ENCODE assay signal across 8 mouse cellular contexts in the genomic region with DNA sequence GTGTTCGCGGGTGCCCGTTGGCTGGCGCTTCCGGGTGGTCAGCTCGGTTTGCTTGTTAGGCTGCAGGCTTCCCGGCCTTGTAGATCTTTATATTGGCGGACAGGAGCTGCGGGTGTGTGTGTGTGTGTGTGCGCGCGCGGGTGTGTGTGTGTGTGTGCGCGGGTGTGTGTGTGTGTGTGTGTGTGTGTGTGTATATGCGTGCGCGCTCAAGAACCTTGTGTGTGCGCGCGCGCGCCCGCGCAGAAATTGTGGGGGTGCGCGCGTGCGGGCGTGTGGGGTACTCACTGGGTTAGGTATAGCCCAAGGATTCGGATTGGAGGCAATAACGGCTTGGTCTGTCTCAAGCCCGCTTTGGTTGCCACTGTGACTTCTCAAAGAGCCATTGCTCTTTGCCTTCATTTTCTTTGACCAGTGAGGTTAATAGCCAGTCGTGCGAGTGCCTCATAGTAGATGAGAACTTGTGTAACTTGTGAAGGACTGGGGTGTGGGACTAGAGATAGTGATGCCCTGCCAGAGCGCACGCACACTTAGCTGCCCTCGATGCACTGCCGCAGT. TPM values are rescaled to one million over a fixed set of nuclear protein-coding genes. Genes with fewer than 3 reads are reported as not detected.
DNase-seq lines count a peak whose midpoint lies in the region; ATAC-seq lines count a peak whose summit lies in the region.

No protein-coding gene starts in this region.

- peak overlapping the region; percentile 94 for H3K27ac ChIP-seq in hindbrain, embryonic 10.5 days
- 0 out of 2 replicates have a peak overlapping the region, but pooled peaks have one; percentile 12 for H3K27ac ChIP-seq in macrophage

- H3K36me3 ChIP-seq in hindbrain, embryonic 10.5 days, result peaks cover 29% of the 10 kb centered on the region
- peaks cover 8% of the 10 kb centered on the region; the same call in 1 of the 2 replicates for H3K36me3 ChIP-seq in macrophage (ENCODE audit: inconsistent target)

- intact Hi-C loops in gastrocnemius, postnatal 14 days (cut with DNase I; ENCODE audit: low total_unique reads), result no loop called here
- intact Hi-C loops in gastrocnemius, postnatal 36 days (cut with DNase I), result loop anchor here (5.0 kb wide), 1 partner anchor 34 kb away; no protein-coding TSS in a partner anchor
- intact Hi-C loops in left cerebral cortex, postnatal 10 days (cut with DNase I), result loop anchor here (5.0 kb wide), 1 partner anchor 46 kb away; no protein-coding TSS in a partner anchor

- peak; percentile 69 for ATAC-seq in erythroblast, adult 5-6 weeks (replicated peaks; ENCODE audit: low FRiP score, poor library complexity, severe bottlenecking)

- peaks cover 5% of the 10 kb centered on the region; the same call in 1 of the 2 replicates for H3K9me3 ChIP-seq in hindbrain, embryonic 10.5 days

- peak overlapping the region; percentile 88 for H3K4me3 ChIP-seq in hindbrain, embryonic 10.5 days
- H3K4me3 ChIP-seq in macrophage (ENCODE audit: inconsistent target), result peak overlapping the region; percentile 58

- H3K79me2 ChIP-seq in macrophage (ENCODE audit: inconsistent target), result peaks cover 46% of the 10 kb centered on the region

- DNase-seq in gastrocnemius, postnatal 14 days, result peak; percentile 11
- no peak for DNase-seq in gastrocnemius, postnatal 36 days
- peak; percentile 23 for DNase-seq in adrenal gland, postnatal 25 days
- no peak for DNase-seq in hindbrain, embryonic 10.5 days (ENCODE audit: low spot score)
- peak; percentile 23 to 71 for DNase-seq in left cerebral cortex, postnatal 10 days (ENCODE audit: extremely low spot score in 1 of 2, low spot score in 2 of 2)
- peak; percentile 45 to 73 for DNase-seq in spleen, postnatal 4 days (ENCODE audit: low spot score in 2 of 2)

- H3K4me1 ChIP-seq in hindbrain, embryonic 10.5 days (replicated peaks), result peaks cover 10% of the 10 kb centered on the region

- no peaks in the 10 kb centered on the region for H3K27me3 ChIP-seq in hindbrain, embryonic 10.5 days (ENCODE audit: insufficient read depth, poor library complexity, severe bottlenecking)

- 5% methylated on average over 39 of the region's 39 CpGs for WGBS in hindbrain, embryonic 10.5 days
- WGBS in macrophage (ENCODE audit: missing documents), result 3% methylated on average over 23 of the region's 39 CpGs

RNA-seq across cellular contexts. Expression of gene Edc3, which starts 0.5 kb away (rescaled TPM):
- total RNA-seq in gastrocnemius, postnatal 14 days (2021), result 1 to 10 TPM; 6.4 to 6.7 TPM
- 1 to 10 TPM; 4.8 to 6.3 TPM for total RNA-seq in gastrocnemius, postnatal 36 days (2021)
- total RNA-seq in adrenal gland, postnatal 25 days (2021), result 10.5 and 11.2 TPM in 2 replicates
- 2.9 and 3.3 TPM in 2 replicates for total RNA-seq in erythroblast, adult 5-6 weeks (2015; ENCODE audit: low replicate concordance)
- 1.5 and 6.7 TPM in 2 replicates for total RNA-seq in erythroblast, adult 5-6 weeks (2017; ENCODE audit: low replicate concordance)
- polyA plus RNA-seq in hindbrain, embryonic 10.5 days (2016; fragmentation: Nextera tagmentation; extraction: Ambion mirVana), result 41.0 and 41.1 TPM in 2 replicates
- total RNA-seq in left cerebral cortex, postnatal 10 days (2021), result 10 to 100 TPM; 15.2 to 17.6 TPM
- 10 to 100 TPM in 17 of 26 experiments, 1 to 10 TPM in 9; 4.4 to 22.2 (median 11.7) TPM for total RNA-seq in macrophage (2018; cell fraction: chromatin; rRNA removed)
- total RNA-seq in macrophage (2018; cell fraction: cytosol; rRNA removed), result 10 to 100 TPM in 1 of 26 experiments, 1 to 10 TPM in 25; 4.3 to 10.4 (median 7.4) TPM
- 10 to 100 TPM in 14 of 26 experiments, 1 to 10 TPM in 12; 3.9 to 17.6 (median 11.4) TPM for total RNA-seq in macrophage (2018; cell fraction: nucleus; rRNA removed)
- 5.3 to 7.7 TPM (median 6.3 TPM) in 3 replicates for polyA plus RNA-seq in macrophage (2018)

RNA-seq across cellular contexts. Expression of gene Cyp1a1, which starts 21.1 kb away (rescaled TPM):
- total RNA-seq in gastrocnemius, postnatal 14 days (2021), result under 1 TPM; 0.16 to 0.37 TPM
- total RNA-seq in gastrocnemius, postnatal 36 days (2021), result under 1 TPM; 0.26 to 0.57 TPM
- 0.12 and 0.57 TPM in 2 replicates for total RNA-seq in adrenal gland, postnatal 25 days (2021)
- not detected in 2 replicates for total RNA-seq in erythroblast, adult 5-6 weeks (2015; ENCODE audit: low replicate concordance)
- total RNA-seq in erythroblast, adult 5-6 weeks (2017; ENCODE audit: low replicate concordance), result not detected in 2 replicates
- not detected in 2 replicates for polyA plus RNA-seq in hindbrain, embryonic 10.5 days (2016; fragmentation: Nextera tagmentation; extraction: Ambion mirVana)
- under 1 TPM; 0.41 to 0.43 TPM for total RNA-seq in left cerebral cortex, postnatal 10 days (2021)
- total RNA-seq in macrophage (2018; cell fraction: chromatin; rRNA removed), result not detected
- total RNA-seq in macrophage (2018; cell fraction: cytosol; rRNA removed), result under 1 TPM in 3 of 26 experiments, not detected in 23; 0.03 to 0.07 (median 0.06) TPM
- under 1 TPM in 2 of 26 experiments, not detected in 24; 0.18 to 0.62 TPM for total RNA-seq in macrophage (2018; cell fraction: nucleus; rRNA removed)
- not detected in 3 replicates for polyA plus RNA-seq in macrophage (2018)

RNA-seq across cellular contexts. Expression of gene Cyp1a2, which starts 25.3 kb away (rescaled TPM):
- not detected for total RNA-seq in gastrocnemius, postnatal 14 days (2021)
- not detected for total RNA-seq in gastrocnemius, postnatal 36 days (2021)
- total RNA-seq in adrenal gland, postnatal 25 days (2021), result 5.5 TPM in 1 of 2 replicates, not detected in the other
- total RNA-seq in erythroblast, adult 5-6 weeks (2015; ENCODE audit: low replicate concordance), result not detected in 2 replicates
- total RNA-seq in erythroblast, adult 5-6 weeks (2017; ENCODE audit: low replicate concordance), result not detected in 2 replicates
- polyA plus RNA-seq in hindbrain, embryonic 10.5 days (2016; fragmentation: Nextera tagmentation; extraction: Ambion mirVana), result not detected in 2 replicates
- not detected for total RNA-seq in left cerebral cortex, postnatal 10 days (2021)
- total RNA-seq in macrophage (2018; cell fraction: chromatin; rRNA removed), result not detected
- not detected for total RNA-seq in macrophage (2018; cell fraction: cytosol; rRNA removed)
- total RNA-seq in macrophage (2018; cell fraction: nucleus; rRNA removed), result not detected
- not detected in 3 replicates for polyA plus RNA-seq in macrophage (2018)

RNA-seq across cellular contexts. Expression of gene Csk, which starts 55.4 kb away (rescaled TPM):
- 10 to 100 TPM; 14.5 to 19.3 TPM for total RNA-seq in gastrocnemius, postnatal 14 days (2021)
- total RNA-seq in gastrocnemius, postnatal 36 days (2021), result 1 to 10 TPM; 8.5 to 9.5 TPM
- total RNA-seq in adrenal gland, postnatal 25 days (2021), result 70.4 and 105 TPM in 2 replicates
- 31.6 and 44.6 TPM in 2 replicates for total RNA-seq in erythroblast, adult 5-6 weeks (2015; ENCODE audit: low replicate concordance)
- 12.1 and 40.8 TPM in 2 replicates for total RNA-seq in erythroblast, adult 5-6 weeks (2017; ENCODE audit: low replicate concordance)
- 40.8 and 42.3 TPM in 2 replicates for polyA plus RNA-seq in hindbrain, embryonic 10.5 days (2016; fragmentation: Nextera tagmentation; extraction: Ambion mirVana)
- total RNA-seq in left cerebral cortex, postnatal 10 days (2021), result 10 to 100 TPM; 64.6 to 66.3 TPM
- 100 to 1,000 TPM in 23 of 26 experiments, 10 to 100 TPM in 3; 76.7 to 430 (median 253) TPM for total RNA-seq in macrophage (2018; cell fraction: chromatin; rRNA removed)
- 100 to 1,000 TPM; 132 to 295 (median 192) TPM for total RNA-seq in macrophage (2018; cell fraction: cytosol; rRNA removed)
- total RNA-seq in macrophage (2018; cell fraction: nucleus; rRNA removed), result 100 to 1,000 TPM in 23 of 26 experiments, 10 to 100 TPM in 3; 70.9 to 301 (median 184) TPM
- 144 to 160 TPM (median 149 TPM) in 3 replicates for polyA plus RNA-seq in macrophage (2018)

RNA-seq across cellular contexts. Expression of gene Clk3, which starts 56.9 kb away (rescaled TPM):
- total RNA-seq in gastrocnemius, postnatal 14 days (2021), result 10 to 100 TPM; 36.2 to 36.5 TPM
- total RNA-seq in gastrocnemius, postnatal 36 days (2021), result 10 to 100 TPM; 35.9 to 37.7 TPM
- 71.1 and 91.1 TPM in 2 replicates for total RNA-seq in adrenal gland, postnatal 25 days (2021)
- 234 and 296 TPM in 2 replicates for total RNA-seq in erythroblast, adult 5-6 weeks (2015; ENCODE audit: low replicate concordance)
- 403 and 420 TPM in 2 replicates for total RNA-seq in erythroblast, adult 5-6 weeks (2017; ENCODE audit: low replicate concordance)
- 90.7 and 105 TPM in 2 replicates for polyA plus RNA-seq in hindbrain, embryonic 10.5 days (2016; fragmentation: Nextera tagmentation; extraction: Ambion mirVana)
- total RNA-seq in left cerebral cortex, postnatal 10 days (2021), result 10 to 100 TPM; 69.6 to 88.0 TPM
- 100 to 1,000 TPM; 207 to 310 (median 250) TPM for total RNA-seq in macrophage (2018; cell fraction: chromatin; rRNA removed)
- total RNA-seq in macrophage (2018; cell fraction: cytosol; rRNA removed), result 10 to 100 TPM; 34.6 to 66.0 (median 48.0) TPM
- 100 to 1,000 TPM; 114 to 231 (median 165) TPM for total RNA-seq in macrophage (2018; cell fraction: nucleus; rRNA removed)
- polyA plus RNA-seq in macrophage (2018), result 29.7 to 113 TPM (median 47.9 TPM) in 3 replicates

Comparison
In these comparisons a context has a peak if more than half of its experiments do, and no peak if none do; other contexts are left out.
1. DNase-seq: peak in gastrocnemius, postnatal 14 days (single experiment), adrenal gland, postnatal 25 days (single experiment), left cerebral cortex, postnatal 10 days (2 of 2) and spleen, postnatal 4 days (2 of 2); none in gastrocnemius, postnatal 36 days (0 of 2) and hindbrain, embryonic 10.5 days (single experiment).